Mouse (Mus musculus) megakaryocyte, adult 5-6 weeks (primary cell): ENCODE results near the gene Cdr1. TPM values are rescaled to one million over a fixed set of nuclear protein-coding genes. Genes with fewer than 3 reads are reported as not detected.

ENCODE experiments used
- ATAC-seq: 2 replicates; pipeline ENCODE4 v1.8.0; 2016; ENCODE audit warnings: mild to moderate bottlenecking, inconsistent platforms; ENCODE audit not compliant: poor library complexity, severe bottlenecking
- total RNA-seq, 2 experiments: library from RNA; stranded (forward) in 1 of 2; stranded (reverse) in 1 of 2; fragments of 153-499, 151-499 nt in 1 of 2; fragments of 221-1000, 200-1000 nt in 1 of 2; gene quantifications; 2 replicates each; pipeline versions ENCODE4 v1.2.3 to v1.2.4; 2015 to 2017

The Cdr1 gene
- total RNA-seq (2015) (not detected in 2 replicates), total RNA-seq (2017) (not detected in 2 replicates)

GRCm38 (mm10) chrX:61185458-61185857 is at the start of gene Cdr1:
Cdr1 (minus strand) TSS chrX:61185558.
- no peak for ATAC-seq

- ATAC-seq = peak; percentile 40; the same call in 1 of the 2 replicates
Measured at GRCm38 (mm10) chrX:61185869-61186268, 511 bp upstream of the Cdr1 start.

DNA sequence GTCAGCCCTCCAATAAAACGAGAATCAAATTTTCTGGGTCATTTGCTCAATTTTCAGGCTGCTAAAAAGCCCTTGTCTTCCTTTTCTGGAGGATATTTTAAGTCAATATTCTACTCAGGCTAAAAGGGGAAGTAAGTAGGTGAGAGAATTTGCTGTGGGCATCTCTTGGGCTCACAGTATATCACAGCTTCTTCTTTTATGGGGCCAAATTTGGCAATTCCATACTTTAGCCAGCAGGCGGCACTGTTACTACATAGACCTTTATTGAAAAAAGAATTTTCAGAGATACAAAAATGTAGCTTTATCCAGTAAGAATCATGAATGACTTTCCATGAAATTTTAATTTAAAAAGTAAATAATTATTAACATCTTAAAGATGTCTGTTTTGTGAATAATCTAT is 18.8 kb downstream of the Cdr1 start:
- no peak for ATAC-seq

GRCm38 (mm10) chrX:61161249-61161648 is 24.1 kb downstream of the Cdr1 start:
- ATAC-seq = no peak

- no peak for ATAC-seq
Measured at GRCm38 (mm10) chrX:61154657-61155256, 30.6 kb downstream of the Cdr1 start.

- ATAC-seq = no peak
Measured at GRCm38 (mm10) chrX:61154246-61154645, 31.1 kb downstream of the Cdr1 start.

- ATAC-seq = no peak
Measured at GRCm38 (mm10) chrX:61146569-61146968, 38.8 kb downstream of the Cdr1 start.

- no peak for ATAC-seq
Measured at GRCm38 (mm10) chrX:61145416-61145815, 39.9 kb downstream of the Cdr1 start.

DNA sequence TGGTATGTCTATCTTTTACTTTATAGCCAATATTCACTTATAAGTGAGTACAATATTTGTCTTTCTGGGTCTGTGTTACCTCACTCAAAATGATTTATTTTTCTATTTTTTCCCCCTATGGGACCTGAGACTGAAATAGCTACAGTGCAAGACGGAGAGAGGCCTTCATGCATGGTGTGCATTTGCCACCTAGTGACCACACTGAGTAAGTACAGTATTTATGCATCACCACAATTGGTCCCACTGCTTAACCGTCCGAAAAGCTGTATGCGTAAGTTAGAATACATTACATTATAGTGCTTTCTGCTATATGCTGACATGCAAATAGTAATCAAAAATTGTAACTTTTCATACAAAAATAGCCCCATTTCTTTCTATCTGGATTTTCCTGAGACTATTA is 50.8 kb downstream of the Cdr1 start:
- ATAC-seq = no peak
